In genomic region chr15:91250815-91251214, GRCm38 (mm10) we compare ENCODE assay signal across 18 mouse cellular contexts. TPM values are rescaled to one million over a fixed set of nuclear protein-coding genes. Genes with fewer than 3 reads are reported as not detected.
DNase-seq lines count a peak whose midpoint lies in the region; ATAC-seq and TF ChIP-seq lines count a peak whose summit lies in the region.
"Had no signal": no experiment of that assay in that cellular context is flagged by ENCODE, and none has a peak within 500 bp of the region (broad histone marks: within the 10 kb centered on the region; RNA-seq: fewer than 3 reads in every experiment).

No protein-coding gene starts in this region.

- peak; percentile 82 for ATAC-seq in common myeloid progenitor, adult 5-6 weeks (replicated peaks; ENCODE audit: low read depth, poor library complexity, severe bottlenecking)
- ATAC-seq: hindbrain, postnatal 0 days had no signal

- peak; percentile 55 for TF ChIP-seq CTCF in gastrocnemius, adult 2 months (IDR thresholded peaks at IDR 0.05)
- TF ChIP-seq CTCF in left cerebral cortex, adult 2 months (IDR thresholded peaks at IDR 0.05), result peak; percentile 45

- peak; percentile 29 for DNase-seq in adrenal gland, postnatal 14 days
- no peak for DNase-seq in adrenal gland, adult 8-10 months
- peak; percentile 32 for DNase-seq in gastrocnemius, adult 2 months
- DNase-seq in gastrocnemius, postnatal 4 days (ENCODE audit: low spot score in 2 of 2), result no peak
- DNase-seq in left cerebral cortex, adult 2 months (ENCODE audit: extremely low spot score in 1 of 2, low spot score in 2 of 2), result no peak
- DNase-seq in left cerebral cortex, adult 9 months (ENCODE audit: low spot score in 2 of 2), result no peak
- DNase-seq in right cerebral cortex, postnatal 10 days (ENCODE audit: low spot score in 2 of 2), result no peak
- DNase-seq: heart, adult 11 months; kidney, adult 8-10 months; layer of hippocampus, adult 9-11 months; thymus, postnatal 4 days had no signal

- no peak overlapping the region for H3K27ac ChIP-seq in gastrocnemius, adult 2 months
- H3K27ac ChIP-seq in left cerebral cortex, adult 2 months, result no peak overlapping the region
- H3K27ac ChIP-seq: hindbrain, postnatal 0 days; limb, embryonic 13.5 days; macrophage; neural tube, embryonic 13.5 days; stomach, embryonic 15.5 days had no signal

- no peak overlapping the region for H3K4me3 ChIP-seq in gastrocnemius, adult 2 months
- H3K4me3 ChIP-seq in left cerebral cortex, adult 2 months, result no peak overlapping the region
- H3K4me3 ChIP-seq: erythroblast, embryonic 14.5 days; limb, embryonic 13.5 days; neural tube, embryonic 13.5 days; stomach, embryonic 15.5 days had no signal

- intact Hi-C loops in gastrocnemius, adult 2 months (cut with DNase I), result loop anchor here (2.0 kb wide), 1 partner anchor 40 kb away; no protein-coding TSS in a partner anchor
- intact Hi-C loops in left cerebral cortex, adult 2 months (cut with DNase I), result loop anchor here (5.0 kb wide), 2 partner anchors 326 to 501 kb away; no protein-coding TSS in a partner anchor

RNA-seq across cellular contexts. Expression of gene CN725425, which starts 51.5 kb away (rescaled TPM):
- total RNA-seq in adrenal gland, postnatal 14 days (2021), result not detected in 2 replicates
- total RNA-seq in adrenal gland, adult 8-10 months (2022), result not detected
- total RNA-seq in gastrocnemius, adult 2 months (2021), result not detected
- not detected for total RNA-seq in gastrocnemius, postnatal 4 days (2021)
- total RNA-seq in left cerebral cortex, adult 2 months (2021), result under 1 TPM in 1 of 2 experiments, not detected in 1; 0.23 TPM
- total RNA-seq in common myeloid progenitor, adult 5-6 weeks (2017), result not detected in 2 replicates
- total RNA-seq: hindbrain, postnatal 0 days had no signal

RNA-seq across cellular contexts. Expression of gene Abcd2, which starts 59.2 kb away (rescaled TPM):
- 5.7 and 13.3 TPM in 2 replicates for total RNA-seq in adrenal gland, postnatal 14 days (2021)
- 10 to 100 TPM; 10.6 to 42.9 (median 14.4) TPM for total RNA-seq in adrenal gland, adult 8-10 months (2022)
- 10 to 100 TPM; 17.0 to 21.3 TPM for total RNA-seq in gastrocnemius, adult 2 months (2021)
- total RNA-seq in gastrocnemius, postnatal 4 days (2021), result 10 to 100 TPM; 11.9 to 13.7 TPM
- total RNA-seq in left cerebral cortex, adult 2 months (2021), result 10 to 100 TPM; 29.3 to 29.4 TPM
- total RNA-seq in common myeloid progenitor, adult 5-6 weeks (2017), result 10.0 and 10.9 TPM in 2 replicates

Comparison
In these comparisons a context has a peak if more than half of its experiments do, and no peak if none do; other contexts are left out.
1. DNase-seq: peak in adrenal gland, postnatal 14 days (single experiment) and gastrocnemius, adult 2 months (single experiment); none in adrenal gland, adult 8-10 months (single experiment), gastrocnemius, postnatal 4 days (0 of 2), left cerebral cortex, adult 2 months (0 of 2), left cerebral cortex, adult 9 months (0 of 2) and right cerebral cortex, postnatal 10 days (0 of 2).